Mouse (Mus musculus) liver (tissue): Measurements from ENCODE around the gene AU015836.
"Not testable (repeated sequence)": the region's sequence is repeated elsewhere in the genome, so short reads cannot be mapped to it uniquely, and the experiment has no call there.

Source experiments
- DNase-seq: peaks from one replicate; pipeline ENCODE4 v3.0.0-alpha.2; 2020; ENCODE audit warnings: mixed read lengths

The AU015836 gene

DNA sequence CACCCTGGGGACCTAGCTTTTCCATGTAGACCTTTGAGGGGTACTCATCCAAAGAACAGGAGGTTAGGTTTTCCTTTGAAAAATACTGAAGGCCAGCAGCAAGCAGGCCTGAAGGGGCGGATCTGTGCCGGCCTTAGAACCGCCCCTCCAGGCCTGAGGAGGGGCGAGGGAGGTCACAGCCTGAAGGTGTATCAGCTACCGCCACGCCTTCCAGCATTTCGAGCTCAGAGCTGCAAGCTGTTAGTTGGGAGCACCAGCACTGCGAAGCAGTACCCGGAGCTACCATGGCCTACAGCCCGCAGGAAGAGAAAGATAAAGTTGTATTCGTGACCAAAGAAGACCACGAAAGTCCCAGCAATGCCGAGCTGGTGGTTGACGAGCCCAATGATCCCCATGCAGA is at the start of gene AU015836:
AU015836 (plus strand) TSS at position 216 of the 400 bp plus-strand sequence.
- peak; percentile 9 for DNase-seq

DNA sequence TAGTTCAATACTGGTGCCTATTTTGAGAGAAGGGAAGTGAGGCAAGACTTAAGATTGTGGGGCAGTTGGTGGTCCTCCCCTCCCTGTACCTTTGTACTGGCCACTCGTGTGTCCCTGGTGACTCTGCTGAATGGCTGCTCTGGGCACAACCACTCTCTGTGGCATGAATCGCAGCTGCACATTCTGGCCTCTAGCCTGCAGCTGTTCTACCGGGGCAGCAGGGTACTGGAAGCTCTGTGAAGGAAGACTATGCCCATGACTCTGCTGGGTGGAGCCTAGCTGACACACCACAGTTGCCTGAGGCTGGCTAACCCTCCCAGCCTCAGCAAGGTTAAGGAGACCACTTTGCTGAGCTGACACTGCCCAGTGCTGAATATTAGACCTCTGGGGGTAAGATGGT is 49.4 kb upstream of the AU015836 start:
- DNase-seq, result no peak

DNA sequence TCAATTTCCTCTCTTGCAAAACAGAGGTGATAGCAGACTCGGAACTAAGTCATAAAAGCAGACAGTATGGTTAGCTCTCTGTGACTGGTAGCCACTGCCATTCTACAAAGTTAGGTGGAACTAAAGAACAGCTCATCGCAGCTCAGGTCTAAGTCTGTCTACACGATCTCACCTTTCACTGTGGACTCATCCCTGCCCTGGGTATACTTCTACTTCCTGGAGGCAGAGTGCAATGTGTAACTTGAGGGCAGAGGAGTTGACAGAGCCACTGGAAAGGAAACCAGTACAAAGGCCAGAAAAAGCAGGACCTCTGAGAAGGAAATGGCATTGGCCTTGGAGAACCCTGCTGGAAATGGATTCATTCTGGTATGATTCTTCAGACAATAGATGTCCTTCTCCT is 40.1 kb upstream of the AU015836 start:
- DNase-seq, result no peak

DNA sequence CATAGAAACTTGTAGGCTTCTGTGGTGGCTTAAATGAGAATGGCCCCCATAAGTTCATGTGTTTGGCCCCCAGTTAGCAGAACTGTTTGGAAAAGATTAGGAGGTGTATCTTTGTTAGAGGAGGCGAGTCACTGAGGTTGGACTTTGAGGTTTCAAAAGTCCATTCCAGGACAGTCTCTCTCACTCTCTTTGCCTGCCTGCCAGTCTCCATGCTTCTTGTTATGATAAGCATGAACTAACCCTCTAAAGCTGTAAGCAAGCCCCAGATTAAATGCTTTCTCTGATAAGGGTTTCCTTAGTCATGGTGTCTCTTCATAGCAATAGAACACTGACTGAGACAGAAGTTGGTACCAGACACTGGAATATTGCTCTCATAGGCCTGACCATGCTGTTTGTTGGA is 39.7 kb upstream of the AU015836 start:
- DNase-seq, result peak; percentile 43

DNA sequence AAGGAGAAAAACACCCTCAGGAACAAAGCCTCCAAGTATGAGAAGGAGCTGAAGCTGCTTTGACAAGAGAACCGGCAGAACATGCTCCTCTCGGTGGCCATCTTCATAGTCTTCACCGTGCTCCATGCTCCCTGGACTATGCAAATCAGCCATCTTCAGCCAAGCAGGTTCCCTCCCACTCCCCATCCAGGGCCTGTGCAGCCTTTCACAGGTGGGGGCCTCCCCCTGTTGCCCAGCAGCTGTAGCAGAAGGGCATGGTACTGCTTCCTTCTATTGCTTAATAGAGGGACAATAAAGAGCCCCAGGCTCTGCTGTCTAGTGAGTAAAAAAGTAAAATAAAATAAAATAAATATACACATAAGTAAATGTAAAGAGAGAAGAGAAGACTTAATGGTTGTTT is 36.8 kb upstream of the AU015836 start:
- DNase-seq, result no peak

DNA sequence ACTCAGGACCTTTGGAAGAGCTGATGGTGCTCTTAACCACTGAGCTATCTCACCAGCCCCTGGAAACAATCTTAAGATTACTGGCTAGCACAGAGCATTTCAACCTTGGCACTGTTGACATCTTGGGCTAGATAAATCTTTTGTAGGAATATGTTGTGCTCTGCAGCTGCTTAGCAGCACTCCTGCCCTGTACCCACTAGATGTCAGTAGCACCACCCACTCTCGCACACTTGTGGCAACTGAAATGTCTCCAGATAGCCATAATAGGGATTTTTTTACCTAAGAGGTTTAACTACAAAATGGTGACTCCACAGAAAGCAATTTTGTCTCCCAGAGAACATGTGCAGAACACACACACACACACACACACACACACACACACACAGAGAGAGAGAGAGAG is 11.7 kb upstream of the AU015836 start:
- peak; percentile 28 for DNase-seq

DNA sequence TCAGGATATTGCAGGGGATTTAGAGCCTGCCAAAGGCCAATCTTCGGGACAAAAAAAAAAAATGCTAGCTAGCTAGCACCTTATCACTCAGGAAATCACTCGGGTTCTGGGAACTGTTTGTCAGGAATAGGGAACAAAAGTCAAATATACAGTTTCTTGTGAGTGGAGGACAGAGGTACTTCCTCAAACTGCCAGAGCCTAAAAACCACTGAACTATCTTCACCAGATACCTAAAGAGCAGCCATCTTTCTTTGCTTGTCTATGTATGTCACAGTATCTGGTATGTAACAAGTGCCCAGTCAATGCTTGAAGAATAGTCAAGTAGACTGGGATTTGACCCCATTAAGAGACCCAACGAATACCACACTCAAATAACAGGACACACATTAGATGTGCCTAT is 10.0 kb upstream of the AU015836 start:
- no peak for DNase-seq

DNA sequence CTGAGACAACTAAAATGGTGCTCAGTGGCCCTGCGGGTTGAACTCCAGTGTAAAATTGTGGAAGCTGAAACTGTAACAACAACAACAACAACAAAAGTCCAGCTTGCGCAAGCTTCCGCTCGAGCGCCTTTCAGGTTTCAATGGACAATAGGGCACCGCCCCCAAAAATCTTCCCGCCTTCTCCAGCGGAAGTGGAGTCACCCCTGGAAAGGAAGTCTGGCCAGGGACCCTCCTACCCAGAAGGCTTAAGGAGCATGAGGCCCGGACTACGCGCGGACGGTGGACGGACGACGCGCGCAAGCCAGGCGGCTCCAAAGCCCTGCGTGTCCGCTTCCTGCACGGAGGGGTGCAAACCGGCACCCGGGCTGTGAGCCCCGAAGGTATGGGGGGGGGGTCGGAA is 11.9 kb downstream of the AU015836 start:
- DNase-seq, result no peak

DNA sequence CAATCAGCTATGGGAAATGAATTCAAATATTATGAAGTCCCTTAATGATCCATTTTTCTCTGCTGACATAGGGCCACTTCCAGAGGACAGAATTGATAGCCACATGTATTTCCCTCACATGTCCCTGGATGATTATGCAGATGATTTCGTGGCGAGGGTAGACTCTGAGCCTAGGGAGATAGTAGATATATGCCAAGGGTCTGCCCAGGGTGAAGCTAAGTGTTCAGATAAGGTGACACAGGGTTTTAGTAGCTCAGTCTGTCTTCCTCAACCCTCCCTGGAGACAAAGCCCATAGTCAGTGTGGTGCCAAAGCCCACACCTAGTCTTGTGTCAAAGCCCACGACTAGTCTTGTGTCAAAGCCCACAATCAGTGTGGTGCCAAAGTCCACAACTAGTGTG is 13.7 kb downstream of the AU015836 start:
- DNase-seq, result no peak

DNA sequence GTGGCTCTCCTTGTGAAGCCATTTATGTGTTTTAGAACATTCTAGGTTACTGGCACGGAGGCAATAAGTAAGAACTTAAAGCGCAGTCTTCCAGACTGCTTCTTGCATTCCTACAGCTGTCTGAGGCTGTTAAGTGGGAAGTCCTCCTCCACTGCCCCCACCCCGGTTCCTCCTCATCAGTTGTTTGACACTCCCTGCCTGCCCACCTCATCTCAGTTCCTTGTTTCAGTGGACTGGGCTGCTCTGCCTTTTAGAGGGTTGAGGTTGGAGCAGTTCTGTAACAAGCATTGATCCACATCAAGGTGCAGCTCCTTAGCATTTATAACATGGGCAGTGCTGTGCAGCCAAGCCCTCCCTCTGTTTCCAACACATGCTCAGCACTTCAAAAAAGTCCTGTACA is 16.6 kb downstream of the AU015836 start:
- DNase-seq, result not testable (repeated sequence)

DNA sequence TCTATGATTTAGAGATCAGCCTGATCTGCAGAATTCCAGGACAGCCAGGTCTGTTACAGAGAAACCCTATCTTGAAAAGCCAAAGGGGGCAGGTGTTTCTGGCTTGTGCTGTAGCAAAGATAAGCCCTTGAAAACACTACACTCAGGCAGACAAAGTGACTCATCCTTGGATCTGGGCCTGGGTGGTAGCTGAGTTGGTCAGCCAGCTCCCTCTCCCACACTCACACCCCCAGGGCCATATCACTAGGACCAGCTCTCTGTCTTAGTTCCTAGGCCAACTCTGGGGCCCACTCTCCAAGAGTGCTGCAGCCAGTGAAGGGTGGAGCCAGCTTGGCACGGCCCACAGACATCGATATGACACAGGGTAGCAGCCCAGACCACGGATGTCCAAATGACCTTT is 38.5 kb downstream of the AU015836 start:
- peak; percentile 66 for DNase-seq

DNA sequence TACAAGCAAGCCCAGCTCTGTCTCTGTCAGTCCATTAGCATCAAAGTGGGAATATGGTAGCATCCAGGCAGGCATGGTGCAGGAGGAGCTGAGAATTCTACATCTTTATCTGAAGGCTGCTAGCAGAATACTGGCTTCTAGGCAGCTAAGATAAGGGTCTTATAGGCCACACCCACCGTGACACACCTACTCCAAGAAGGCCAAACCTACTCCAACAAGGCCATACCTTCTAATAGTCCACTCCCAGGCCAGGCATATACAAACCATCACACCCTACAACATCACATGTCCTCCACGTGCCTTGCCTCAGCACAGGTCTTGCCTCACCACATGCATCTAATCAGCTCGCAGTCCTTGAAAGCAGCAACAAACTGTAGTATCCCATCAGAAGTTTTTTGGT is 41.0 kb downstream of the AU015836 start:
- peak; percentile 46 for DNase-seq

DNA sequence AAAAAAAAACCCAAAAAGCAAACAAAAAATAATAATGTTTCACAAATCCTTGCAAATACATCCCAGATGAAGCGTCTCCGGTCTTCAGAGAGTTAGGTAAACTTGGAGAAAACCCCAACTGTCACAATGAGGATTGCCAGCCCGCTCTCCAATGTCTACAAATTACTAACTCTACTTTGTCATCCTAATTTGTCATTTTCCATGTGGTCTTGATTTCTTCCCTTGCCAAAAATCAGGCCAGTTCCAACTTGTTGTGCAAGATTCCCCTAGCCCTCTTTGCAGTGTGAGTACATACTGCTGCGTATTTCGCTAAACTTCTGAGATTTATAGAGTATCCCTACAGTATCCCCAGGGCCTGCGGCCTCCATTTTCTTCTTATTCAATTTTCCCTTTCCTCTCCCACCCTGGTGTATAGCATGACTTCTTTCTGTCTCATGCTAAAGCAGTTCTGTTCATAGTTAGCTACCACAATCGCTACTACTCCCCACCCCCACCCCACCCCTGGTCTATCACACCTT is 43.3 kb downstream of the AU015836 start:
- DNase-seq, result no peak

DNA sequence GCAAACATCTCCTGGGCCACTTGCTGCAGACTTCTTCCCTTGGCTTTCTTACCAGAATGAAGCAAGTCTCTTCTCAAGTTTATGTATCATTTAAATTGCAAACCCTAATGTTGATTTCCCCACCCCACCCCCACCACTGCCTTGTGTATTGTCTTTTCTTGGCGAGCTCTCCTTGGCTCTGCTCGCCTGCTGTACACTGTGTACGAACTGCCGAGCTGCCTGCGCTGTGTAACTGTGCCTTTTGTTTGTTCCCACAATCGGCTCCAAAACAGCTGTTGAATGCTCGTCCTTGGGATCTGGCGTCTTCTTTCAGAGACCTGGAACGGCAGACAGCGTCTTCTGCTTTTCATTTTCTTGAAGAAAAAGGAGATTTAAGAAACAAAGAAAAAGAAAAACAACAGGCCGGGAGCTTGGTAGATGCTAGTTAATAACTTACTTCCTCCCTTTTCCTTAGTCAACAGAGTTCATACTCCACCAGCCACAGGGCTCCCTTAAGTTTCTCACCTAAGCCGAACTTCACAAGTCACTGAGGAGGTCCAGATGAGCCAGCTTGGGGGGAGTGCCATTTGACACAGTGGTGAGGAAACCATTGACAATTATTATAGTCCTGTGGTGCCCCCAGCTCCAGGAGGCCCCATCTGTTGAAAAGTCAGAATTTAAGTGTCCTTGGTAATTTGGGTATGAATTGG is 44.2 kb downstream of the AU015836 start:
- no peak for DNase-seq

DNA sequence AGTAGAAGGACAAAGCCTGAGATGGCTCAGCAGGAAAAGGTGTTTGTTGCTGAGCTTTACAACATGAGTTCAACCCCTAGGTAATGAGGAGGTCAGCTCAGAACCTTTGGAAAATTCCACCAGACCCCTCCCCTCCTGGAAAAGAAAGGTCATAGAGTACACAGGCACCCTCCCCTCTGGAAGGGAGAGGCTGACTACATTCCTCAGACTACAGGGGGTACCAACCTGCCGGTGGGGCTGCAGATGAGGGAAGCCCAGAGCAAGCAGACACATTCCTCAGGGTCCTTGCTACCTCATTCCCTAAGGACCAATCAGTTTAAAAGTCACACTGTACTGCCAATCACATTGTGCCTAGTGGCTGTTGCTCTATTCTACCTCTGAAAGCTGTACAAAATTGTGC is 48.4 kb downstream of the AU015836 start:
- no peak for DNase-seq

DNA sequence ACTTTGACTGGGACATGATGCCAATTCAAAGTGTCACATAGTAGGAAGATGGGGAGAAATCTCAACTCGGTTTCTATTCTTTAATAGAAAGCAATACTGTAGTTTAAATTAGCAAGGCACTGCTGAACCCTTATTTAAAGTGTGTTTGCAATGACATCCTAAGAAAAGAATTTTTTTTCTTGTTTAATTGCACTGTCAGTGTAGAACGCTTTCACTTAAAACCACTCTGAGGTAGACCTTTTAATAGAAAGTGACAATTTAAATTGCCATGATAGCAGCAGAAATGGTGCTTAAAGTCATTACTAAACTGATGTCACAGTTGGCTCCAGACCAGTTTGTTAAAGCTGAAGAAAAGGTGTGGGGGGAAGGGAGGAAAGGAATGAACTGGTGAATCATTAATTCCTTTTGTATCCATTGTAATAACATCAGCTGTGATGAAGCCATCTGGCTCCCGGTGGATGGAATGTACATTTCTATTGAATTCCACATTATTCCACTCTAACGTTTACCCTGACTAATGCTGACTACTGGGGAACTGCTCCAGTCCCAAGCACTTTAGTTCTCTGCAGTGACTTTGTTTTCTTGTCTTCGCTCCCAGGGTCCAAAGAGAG is 53.9 kb downstream of the AU015836 start:
- DNase-seq, result no peak
